Mouse (Mus musculus): ENCODE results near the gene Jarid2. TPM values are rescaled to one million over a fixed set of nuclear protein-coding genes. Genes with fewer than 3 reads are reported as not detected.
A peak's percentile ranks its signal among the peaks of the same experiment; 100 is the strongest.

Jarid2 gene
- polyA plus RNA-seq, 1 experiment from 2014 or later: 10.0 TPM

DNA sequence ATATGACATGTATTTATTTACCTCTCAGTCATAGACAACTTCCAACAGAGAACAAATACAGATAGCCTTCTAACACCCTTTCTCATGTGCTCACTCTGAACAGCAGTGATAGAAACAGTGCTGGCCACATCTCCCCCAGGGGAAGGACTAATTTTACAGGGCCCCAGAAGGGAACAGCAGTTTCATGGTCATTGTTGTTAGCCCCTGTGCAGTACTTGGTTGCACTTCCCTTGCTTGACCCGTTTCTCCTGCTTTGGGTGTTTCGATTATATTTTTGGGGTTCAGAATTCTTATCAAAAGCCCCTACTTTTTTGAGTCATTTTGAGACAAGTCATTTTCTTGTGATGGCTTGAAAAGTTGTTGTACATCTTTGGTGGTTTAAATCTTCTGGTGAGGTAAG lies 23.9 kb downstream of the Jarid2 start:
- H3K9ac ChIP-seq (replicated peaks; ENCODE audit: low read depth): no peak overlapping the region
- TF ChIP-seq CTCF (IDR thresholded peaks at IDR 0.05) (no peak), EP300 (IDR thresholded peaks at IDR 0.05) (no peak)
- H3K27ac ChIP-seq (ENCODE audit: low read length): no peak overlapping the region
- H3K36me3 ChIP-seq (ENCODE audit: insufficient read depth, low read length): no peaks in the 10 kb centered on the region
- no peaks in the 10 kb centered on the region for H3K27me3 ChIP-seq (replicated peaks; ENCODE audit: insufficient read depth, low read length)
- H3K4me3 ChIP-seq (ENCODE audit: low read depth, low read length): no peak overlapping the region
- WGBS: 90% methylated on average over 2 of the region's 2 CpGs
- no peaks in the 10 kb centered on the region; the same call in 1 of the 2 replicates for H3K4me1 ChIP-seq (ENCODE audit: insufficient read depth, low read depth, low read length)
- ATAC-seq: no peak
- H3K4me2 ChIP-seq (replicated peaks; ENCODE audit: low read depth, low read length): no peak overlapping the region
- DNase-seq (ENCODE audit: low spot score): no peak
- no peaks in the 10 kb centered on the region for H3K9me3 ChIP-seq (ENCODE audit: low read length)

DNA sequence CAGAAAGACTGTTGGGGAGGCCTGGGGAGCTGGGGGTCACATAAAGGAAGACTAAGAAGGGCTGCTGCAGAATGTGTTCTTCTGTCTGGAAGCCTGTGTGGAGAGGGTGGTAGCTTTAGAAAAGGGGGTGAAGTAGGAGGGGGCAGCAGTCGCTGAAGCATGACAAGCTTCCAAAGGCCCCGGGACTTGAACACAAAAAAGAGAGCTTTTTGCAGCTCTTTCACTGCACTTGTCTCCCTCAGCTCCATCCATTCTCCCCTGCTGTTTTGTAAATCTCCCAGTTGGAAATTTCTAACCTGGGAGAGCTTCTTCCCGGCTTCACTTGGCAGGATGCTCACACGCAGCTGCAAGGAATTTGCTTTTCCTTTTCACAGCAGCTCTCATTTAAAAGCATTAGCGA lies 26.2 kb downstream of the Jarid2 start:
- H3K4me3 ChIP-seq (ENCODE audit: low read depth, low read length): no peak overlapping the region
- 24% methylated on average over 5 of the region's 5 CpGs for WGBS
- ATAC-seq (no peak), DNase-seq (ENCODE audit: low spot score) (no peak)
- no peaks in the 10 kb centered on the region for H3K36me3 ChIP-seq (ENCODE audit: insufficient read depth, low read length)
- H3K4me1 ChIP-seq (ENCODE audit: insufficient read depth, low read depth, low read length): no peaks in the 10 kb centered on the region; the same call in 1 of the 2 replicates
- no peaks in the 10 kb centered on the region for H3K27me3 ChIP-seq (replicated peaks; ENCODE audit: insufficient read depth, low read length)
- H3K27ac ChIP-seq (ENCODE audit: low read length): no peak overlapping the region
- TF ChIP-seq CTCF (IDR thresholded peaks at IDR 0.05): no peak
- no peak for TF ChIP-seq EP300 (IDR thresholded peaks at IDR 0.05)
- H3K9me3 ChIP-seq (ENCODE audit: low read length): no peaks in the 10 kb centered on the region
- H3K9ac ChIP-seq (replicated peaks; ENCODE audit: low read depth): no peak overlapping the region
- no peak overlapping the region for H3K4me2 ChIP-seq (replicated peaks; ENCODE audit: low read depth, low read length)

DNA sequence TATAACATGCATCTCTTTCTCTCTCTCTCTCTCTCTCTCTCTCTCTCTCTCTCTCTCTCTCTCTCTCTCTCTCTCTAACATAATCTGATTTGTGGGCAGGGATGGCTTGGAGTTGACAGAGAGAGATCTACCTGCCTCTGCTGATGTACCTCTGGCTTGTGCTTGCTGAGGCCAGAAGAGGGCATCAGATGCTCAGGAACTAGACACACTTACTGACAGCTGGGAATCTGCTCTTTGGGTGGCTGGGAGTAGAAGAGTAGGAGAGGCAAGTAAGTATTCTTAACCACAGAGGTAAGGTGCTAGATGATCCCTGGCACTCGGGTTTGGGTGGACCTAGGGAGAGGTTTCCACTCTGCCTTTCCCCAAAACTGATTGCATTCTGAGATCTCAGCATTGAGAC lies 29.5 kb downstream of the Jarid2 start:
- Histone ChIP-seq H3K9ac (replicated peaks; ENCODE audit: low read depth) (no peak overlapping the region), H3K4me3 (ENCODE audit: low read depth, low read length) (no peak overlapping the region), H3K36me3 (ENCODE audit: insufficient read depth, low read length) (no peaks in the 10 kb centered on the region), H3K4me1 (ENCODE audit: insufficient read depth, low read depth, low read length) (no peaks in the 10 kb centered on the region; the same call in 1 of the 2 replicates), H3K27ac (ENCODE audit: low read length) (no peak overlapping the region), H3K9me3 (ENCODE audit: low read length) (no peaks in the 10 kb centered on the region), H3K27me3 (replicated peaks; ENCODE audit: insufficient read depth, low read length) (no peaks in the 10 kb centered on the region), H3K4me2 (replicated peaks; ENCODE audit: low read depth, low read length) (no peak overlapping the region)
- peak; percentile 60 for TF ChIP-seq CTCF (IDR thresholded peaks at IDR 0.05)
- TF ChIP-seq EP300 (IDR thresholded peaks at IDR 0.05): no peak
- 48% methylated on average over 1 of the region's 1 CpGs for WGBS
- DNase-seq (ENCODE audit: low spot score): no peak
- no peak for ATAC-seq

DNA sequence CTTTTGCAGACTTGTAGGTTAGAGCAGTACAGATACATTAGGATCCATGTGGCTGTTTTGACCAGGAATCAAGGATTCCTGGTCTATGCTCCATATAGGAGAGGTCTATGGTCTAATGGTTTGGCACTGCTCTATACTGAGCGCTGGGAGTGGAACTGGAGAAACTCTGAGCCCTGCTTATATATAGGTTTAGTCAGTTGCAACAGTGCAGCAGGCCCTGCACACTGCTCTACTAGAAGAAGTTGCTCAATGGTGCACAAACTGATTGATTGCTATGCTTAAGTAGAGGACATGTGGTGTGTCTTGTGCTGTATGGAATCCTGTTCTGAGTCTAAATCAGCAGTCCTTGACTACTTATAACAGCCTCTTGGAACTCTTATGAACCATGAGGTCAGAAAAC lies 31.5 kb downstream of the Jarid2 start:
- WGBS: 93% methylated on average over 1 of the region's 1 CpGs
- ATAC-seq (no peak), DNase-seq (ENCODE audit: low spot score) (peak; percentile 18)
- Histone ChIP-seq H3K27ac (ENCODE audit: low read length) (no peak overlapping the region), H3K9me3 (ENCODE audit: low read length) (no peaks in the 10 kb centered on the region), H3K4me2 (replicated peaks; ENCODE audit: low read depth, low read length) (no peak overlapping the region), H3K4me3 (ENCODE audit: low read depth, low read length) (no peak overlapping the region), H3K36me3 (ENCODE audit: insufficient read depth, low read length) (no peaks in the 10 kb centered on the region), H3K4me1 (ENCODE audit: insufficient read depth, low read depth, low read length) (no peaks in the 10 kb centered on the region), H3K27me3 (replicated peaks; ENCODE audit: insufficient read depth, low read length) (no peaks in the 10 kb centered on the region), H3K9ac (replicated peaks; ENCODE audit: low read depth) (no peak overlapping the region)
- TF ChIP-seq CTCF (IDR thresholded peaks at IDR 0.05) (no peak), EP300 (IDR thresholded peaks at IDR 0.05) (no peak)

DNA sequence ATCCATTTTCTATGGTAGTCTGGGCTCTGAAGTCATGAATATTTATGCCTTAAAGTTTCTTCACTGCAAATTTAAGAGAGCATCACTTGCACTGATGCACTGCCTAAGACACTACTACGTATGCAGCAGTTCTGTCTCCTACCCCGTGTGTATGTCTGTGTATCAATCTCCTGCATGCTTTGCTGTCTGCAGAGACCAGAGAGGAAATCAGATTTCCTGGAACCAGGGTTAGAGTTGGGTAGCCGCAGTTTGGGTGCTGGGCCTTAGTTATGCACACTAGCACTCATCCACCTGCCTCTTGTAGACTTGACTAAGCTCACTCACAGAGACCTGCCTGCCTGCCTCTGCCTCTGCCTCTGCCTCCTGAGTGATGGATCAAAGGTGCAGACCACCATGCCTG lies 33.8 kb downstream of the Jarid2 start:
- H3K4me1 ChIP-seq (ENCODE audit: insufficient read depth, low read depth, low read length): 0 out of 2 replicates have a peak, but pooled peaks cover 3% of the 10 kb centered on the region
- H3K36me3 ChIP-seq (ENCODE audit: insufficient read depth, low read length): no peaks in the 10 kb centered on the region
- no peak for TF ChIP-seq EP300 (IDR thresholded peaks at IDR 0.05)
- TF ChIP-seq CTCF (IDR thresholded peaks at IDR 0.05): no peak
- H3K4me3 ChIP-seq (ENCODE audit: low read depth, low read length): no peak overlapping the region
- H3K27me3 ChIP-seq (replicated peaks; ENCODE audit: insufficient read depth, low read length): no peaks in the 10 kb centered on the region
- DNase-seq (ENCODE audit: low spot score): no peak
- no peak overlapping the region for H3K9ac ChIP-seq (replicated peaks; ENCODE audit: low read depth)
- H3K4me2 ChIP-seq (replicated peaks; ENCODE audit: low read depth, low read length): no peak overlapping the region
- H3K9me3 ChIP-seq (ENCODE audit: low read length): no peaks in the 10 kb centered on the region
- H3K27ac ChIP-seq (ENCODE audit: low read length): no peak overlapping the region
- ATAC-seq: no peak
- 47% methylated on average over 3 of the region's 3 CpGs for WGBS

DNA sequence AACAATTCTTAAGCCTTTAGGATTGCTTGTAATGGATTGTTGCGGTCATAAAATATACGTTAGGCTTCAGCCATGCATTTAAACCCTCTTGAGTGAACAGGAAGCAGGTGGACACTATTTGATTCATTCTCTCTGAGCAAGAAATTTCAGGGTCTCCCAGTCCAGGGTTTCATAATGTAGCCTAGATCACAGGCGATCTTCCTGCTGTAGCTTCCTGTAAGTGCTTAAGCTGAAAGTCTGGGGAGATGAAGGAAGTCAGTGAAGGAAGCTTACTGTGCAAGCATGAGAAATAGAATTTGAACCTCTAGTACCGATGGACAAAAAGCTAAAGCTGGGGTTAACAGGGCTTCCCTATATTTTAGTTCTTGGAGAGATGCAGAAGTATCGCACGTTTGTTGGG lies 38.5 kb downstream of the Jarid2 start:
- TF ChIP-seq EP300 (IDR thresholded peaks at IDR 0.05) (no peak), CTCF (IDR thresholded peaks at IDR 0.05) (no peak)
- H3K4me2 ChIP-seq (replicated peaks; ENCODE audit: low read depth, low read length): no peak overlapping the region
- H3K4me1 ChIP-seq (ENCODE audit: insufficient read depth, low read depth, low read length): peaks cover 6% of the 10 kb centered on the region; the same call in 1 of the 2 replicates
- no peaks in the 10 kb centered on the region for H3K36me3 ChIP-seq (ENCODE audit: insufficient read depth, low read length)
- H3K27ac ChIP-seq (ENCODE audit: low read length): no peak overlapping the region
- DNase-seq (ENCODE audit: low spot score) (no peak), ATAC-seq (no peak)
- no peak overlapping the region for H3K9ac ChIP-seq (replicated peaks; ENCODE audit: low read depth)
- H3K9me3 ChIP-seq (ENCODE audit: low read length): no peaks in the 10 kb centered on the region
- no peak overlapping the region for H3K4me3 ChIP-seq (ENCODE audit: low read depth, low read length)
- WGBS: 67% methylated on average over 6 of the region's 6 CpGs
- no peaks in the 10 kb centered on the region for H3K27me3 ChIP-seq (replicated peaks; ENCODE audit: insufficient read depth, low read length)

Measured in lung, postnatal 0 days (tissue).